Mouse (Mus musculus) CD4-positive helper T cell, adult 2 months (primary cell): Measurements from ENCODE around the gene Gm17467.
"Not testable (repeated sequence)": the region's sequence is repeated elsewhere in the genome, so short reads cannot be mapped to it uniquely, and the experiment has no call there.

Experiments used
- DNase-seq: peaks from one replicate; pipeline ENCODE4 v3.0.0-alpha.2; 2012; ENCODE audit warnings: low read depth, missing footprints, low spot score

The Gm17467 gene

DNA sequence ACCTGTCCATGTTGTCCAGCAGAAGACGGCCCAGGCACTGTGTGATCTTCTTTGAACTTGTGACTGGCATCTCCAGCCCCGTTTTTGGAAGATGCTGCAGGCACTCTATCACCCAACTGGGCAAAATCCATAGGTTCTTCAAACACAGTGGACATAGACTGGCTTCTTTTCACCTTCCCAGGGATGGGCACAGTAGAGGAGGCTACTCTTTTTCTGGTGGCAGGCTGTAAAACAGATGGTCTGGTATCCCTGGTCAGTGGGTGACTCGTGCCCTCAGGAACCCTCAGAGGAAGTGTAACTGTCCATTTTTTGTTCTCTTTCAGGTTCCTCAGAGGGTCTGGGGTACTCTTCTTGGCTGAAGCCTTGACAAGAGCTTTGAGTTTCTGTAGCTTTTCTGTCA is at the start of gene Gm17467:
Gene Gm17467 (minus strand): TSS at position 101 of the 400 bp plus-strand sequence.
- not testable (repeated sequence) for DNase-seq
